Mouse (Mus musculus) C2C12 (cell line): ENCODE data around the gene Bysl.

Source experiments
- CTCF ChIP-seq: IDR thresholded peaks from one replicate; pipeline ENCODE4 v1.5.1; 2011; ENCODE audit not compliant: control insufficient read depth, insufficient read depth, insufficient read length
- MAX ChIP-seq: IDR thresholded peaks from one replicate; pipeline ENCODE4 v1.6.1; 2011; ENCODE audit warnings: mild to moderate bottlenecking, control low read depth
- USF1 ChIP-seq: IDR thresholded peaks from one replicate; pipeline ENCODE4 v1.6.1; 2011; ENCODE audit warnings: low read depth, mild to moderate bottlenecking, control low read depth, moderate library complexity

DNA sequence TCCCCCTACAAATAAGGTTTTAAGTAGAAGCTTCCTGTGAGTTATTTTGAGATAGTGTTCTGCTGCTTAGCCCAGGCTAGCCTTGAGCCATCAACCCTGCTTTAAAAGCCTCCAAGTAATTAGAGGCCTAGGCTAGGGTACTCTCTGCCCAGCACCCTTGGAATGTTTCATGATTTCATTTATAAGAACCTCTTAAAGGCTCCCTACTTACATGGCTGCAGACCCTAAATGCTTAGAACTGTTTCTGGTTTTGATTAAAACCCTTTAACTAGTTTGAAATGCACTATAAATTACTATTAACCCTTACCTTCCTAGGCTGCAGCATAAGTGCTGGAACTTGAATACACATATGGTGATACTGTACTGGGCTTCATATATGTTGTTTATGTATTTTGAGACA, 38.9 kb downstream of the Bysl start:
- TF ChIP-seq CTCF (no peak), MAX (no peak), USF1 (no peak)
